Mouse (Mus musculus) urinary bladder, postnatal 14 days (tissue): ENCODE data around the gene Sema6b.

ENCODE experiments used
- DNase-seq: peaks from one replicate; pipeline ENCODE4 v3.0.0; 2021; ENCODE audit warnings: low spot score

Sema6b gene

DNA sequence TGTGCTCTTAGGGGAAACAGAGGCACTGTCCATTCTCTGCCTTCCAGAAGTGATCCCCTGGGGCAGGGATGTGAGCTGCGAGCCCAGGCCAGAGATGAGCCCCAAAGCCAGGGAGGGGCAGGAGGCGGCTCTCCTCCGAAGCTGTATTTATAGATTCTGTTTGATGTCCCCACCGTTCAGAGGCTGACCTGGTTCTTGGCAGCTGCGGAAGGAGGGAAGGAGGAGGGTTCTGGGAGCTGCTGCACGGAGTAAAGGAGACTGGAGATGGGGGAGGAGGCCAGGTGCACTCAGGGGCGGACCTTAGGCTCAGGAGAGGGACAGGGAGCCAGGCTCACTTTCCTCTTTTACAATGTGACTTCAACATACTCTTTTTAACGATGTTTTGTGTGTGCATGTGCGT is 6.0 kb upstream of the Sema6b start:
- DNase-seq, result no peak

DNA sequence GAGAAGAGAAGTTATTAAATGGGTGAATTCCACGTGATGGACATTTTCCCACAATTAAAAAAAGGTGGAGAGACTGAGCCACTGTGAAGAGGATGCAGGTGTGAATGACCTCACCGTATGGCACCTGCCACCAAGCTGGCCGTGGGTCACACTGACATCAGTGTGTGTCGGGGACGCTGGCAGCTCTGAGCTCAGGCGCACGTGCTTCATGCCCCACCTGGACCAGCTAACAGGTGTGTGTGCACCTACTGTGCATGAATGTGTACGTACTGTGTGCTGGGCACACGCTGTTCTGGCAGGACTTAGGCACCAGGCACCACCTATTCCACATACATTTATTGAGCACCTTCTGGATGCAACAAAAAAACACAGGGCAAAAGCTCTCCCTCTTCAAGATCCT is 4.4 kb upstream of the Sema6b start:
- no peak for DNase-seq

DNA sequence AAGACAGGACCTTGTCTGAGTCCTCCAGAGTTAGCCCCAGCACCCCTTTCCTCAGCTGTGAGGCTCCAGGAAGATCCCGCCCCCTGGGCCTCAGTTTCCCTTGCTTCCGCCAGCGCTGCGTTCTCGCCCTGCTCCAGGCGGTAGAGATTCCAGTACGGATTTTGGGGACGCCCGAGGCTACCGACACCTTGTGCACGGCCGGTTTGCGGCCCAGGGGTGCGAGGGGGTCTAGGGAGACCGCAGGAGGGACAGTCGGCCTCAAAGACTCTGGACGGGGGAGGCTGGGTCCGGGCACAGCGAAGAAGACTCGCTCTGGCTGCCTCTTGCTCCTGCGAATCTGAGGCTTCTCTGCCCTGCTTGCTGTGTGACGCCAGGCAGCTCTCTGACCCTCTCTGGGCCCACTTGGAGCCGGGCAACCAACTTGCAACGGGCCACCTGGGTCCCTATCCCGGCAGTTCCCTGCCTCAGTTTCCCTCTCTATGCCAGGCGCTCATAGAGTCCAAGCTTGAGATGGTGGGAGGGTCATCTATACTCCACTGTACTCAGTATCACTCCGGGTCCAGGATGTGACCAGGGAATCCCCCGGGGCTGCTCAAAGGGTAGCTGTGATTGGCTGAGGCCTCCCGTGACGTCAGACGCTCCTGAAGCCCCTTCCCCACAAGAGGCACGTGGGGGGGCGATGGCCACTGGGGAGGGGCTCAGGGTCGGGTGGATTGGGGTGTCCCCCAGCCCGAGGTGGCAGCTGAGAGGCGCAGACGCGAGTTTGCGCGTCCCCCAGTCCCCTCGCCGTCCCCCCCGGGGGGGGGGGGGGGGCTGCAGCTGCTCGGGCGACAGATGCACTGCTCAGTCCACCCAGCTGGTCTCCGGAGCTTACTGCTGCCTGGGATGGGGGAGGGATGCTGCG is 1.8 kb upstream of the Sema6b start:
- DNase-seq, result no peak

DNA sequence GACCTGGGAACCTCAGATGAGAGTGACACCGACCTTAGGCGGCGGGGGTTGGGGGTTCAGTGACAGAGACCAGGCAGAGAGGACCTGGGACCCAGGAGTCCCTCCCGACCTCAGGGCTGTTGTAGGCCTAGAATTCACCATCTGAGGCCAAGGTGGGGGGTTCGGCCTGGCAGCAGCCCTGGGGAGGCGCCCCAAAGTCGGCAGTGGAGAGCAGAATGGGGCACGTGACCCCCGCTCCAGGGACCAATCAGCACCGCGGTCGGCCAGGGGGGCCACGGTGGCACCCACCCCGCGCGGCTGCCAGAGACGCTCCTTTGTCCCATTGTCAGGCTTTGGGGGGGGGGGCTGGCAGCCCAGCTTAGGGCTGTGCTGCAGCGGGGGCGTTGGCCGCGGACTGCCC is 788 bp downstream of the Sema6b start:
- no peak for DNase-seq

DNA sequence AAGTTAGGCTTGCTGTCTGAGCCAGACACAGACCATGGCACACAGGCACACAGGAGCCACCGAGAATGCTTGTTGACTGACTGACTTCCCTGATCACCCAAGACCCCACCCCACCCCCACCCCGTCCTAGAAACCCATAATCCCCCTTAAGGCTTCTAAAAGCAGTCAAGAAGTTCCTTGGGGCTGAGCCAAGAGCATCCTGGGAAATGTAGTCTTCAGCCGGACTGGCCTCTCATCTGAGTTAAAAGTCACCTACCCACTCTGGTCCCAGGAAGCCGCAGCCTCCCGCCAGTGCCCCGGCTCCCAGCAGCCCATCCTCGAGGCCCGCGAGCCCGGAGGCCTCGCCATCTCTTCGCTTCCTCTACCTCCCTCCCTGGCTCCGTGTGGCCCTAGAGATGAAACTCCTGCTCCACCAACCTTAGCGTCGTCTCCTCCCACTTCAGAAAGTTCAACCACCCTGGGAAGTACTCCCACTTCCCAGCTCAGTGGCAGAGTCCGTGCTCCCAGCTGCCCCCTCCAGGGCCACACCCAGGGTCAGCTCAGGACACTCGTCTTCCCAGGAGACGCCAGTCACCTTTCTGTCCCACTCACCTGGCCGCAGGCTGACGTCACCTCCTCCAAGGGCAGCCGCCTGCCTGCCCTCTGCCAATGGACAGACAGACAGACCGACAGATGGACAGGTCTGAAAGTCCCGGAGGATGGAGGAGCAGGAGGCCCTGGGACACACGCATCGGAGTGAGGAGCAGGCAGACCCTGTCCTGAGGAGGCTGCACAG is 2.1 kb downstream of the Sema6b start:
- no peak for DNase-seq

DNA sequence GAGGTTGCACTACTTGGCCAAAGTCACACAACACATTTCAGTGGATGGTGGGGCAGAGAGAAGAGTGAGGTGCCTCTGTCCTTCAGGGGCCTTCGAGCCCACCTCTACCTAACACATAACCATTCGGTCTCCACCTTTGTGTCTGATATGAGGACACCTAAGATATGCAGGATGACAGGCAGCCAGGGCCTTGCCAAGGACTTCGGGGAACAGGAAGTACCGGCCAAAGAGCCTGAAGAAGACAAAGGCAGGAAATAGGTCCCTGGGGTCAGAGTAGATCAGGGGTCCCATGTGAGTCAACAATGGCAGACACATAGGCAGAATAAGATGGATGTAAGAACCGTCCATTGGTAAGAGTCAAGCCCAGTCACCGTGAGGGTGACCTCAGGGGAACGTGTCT is 3.6 kb downstream of the Sema6b start:
- DNase-seq, result no peak

DNA sequence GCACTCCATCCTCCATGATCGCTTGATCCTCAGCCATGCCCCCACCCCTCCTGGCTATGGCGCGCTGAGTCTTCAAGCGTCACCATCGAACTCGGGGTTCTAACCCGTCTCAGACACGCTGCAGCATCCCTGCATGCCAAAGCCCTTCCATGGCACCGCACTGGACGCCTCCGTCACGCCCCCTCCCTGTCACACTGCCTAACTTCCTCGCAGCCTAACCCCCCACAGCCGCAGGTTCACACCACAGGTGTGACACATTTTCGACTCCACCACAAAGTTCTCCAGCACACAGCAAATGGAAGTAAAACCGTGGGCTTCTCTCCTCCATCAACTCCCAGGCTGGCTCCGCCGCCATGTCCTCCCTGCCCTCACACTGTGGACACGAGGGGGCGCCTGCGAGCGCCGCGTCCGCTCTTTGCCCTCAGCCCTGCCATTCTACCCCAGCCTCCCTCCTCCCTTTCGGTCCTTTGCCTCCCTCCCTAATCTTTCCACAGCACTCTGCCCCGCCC is 5.6 kb downstream of the Sema6b start:
- DNase-seq, result peak; percentile 70

DNA sequence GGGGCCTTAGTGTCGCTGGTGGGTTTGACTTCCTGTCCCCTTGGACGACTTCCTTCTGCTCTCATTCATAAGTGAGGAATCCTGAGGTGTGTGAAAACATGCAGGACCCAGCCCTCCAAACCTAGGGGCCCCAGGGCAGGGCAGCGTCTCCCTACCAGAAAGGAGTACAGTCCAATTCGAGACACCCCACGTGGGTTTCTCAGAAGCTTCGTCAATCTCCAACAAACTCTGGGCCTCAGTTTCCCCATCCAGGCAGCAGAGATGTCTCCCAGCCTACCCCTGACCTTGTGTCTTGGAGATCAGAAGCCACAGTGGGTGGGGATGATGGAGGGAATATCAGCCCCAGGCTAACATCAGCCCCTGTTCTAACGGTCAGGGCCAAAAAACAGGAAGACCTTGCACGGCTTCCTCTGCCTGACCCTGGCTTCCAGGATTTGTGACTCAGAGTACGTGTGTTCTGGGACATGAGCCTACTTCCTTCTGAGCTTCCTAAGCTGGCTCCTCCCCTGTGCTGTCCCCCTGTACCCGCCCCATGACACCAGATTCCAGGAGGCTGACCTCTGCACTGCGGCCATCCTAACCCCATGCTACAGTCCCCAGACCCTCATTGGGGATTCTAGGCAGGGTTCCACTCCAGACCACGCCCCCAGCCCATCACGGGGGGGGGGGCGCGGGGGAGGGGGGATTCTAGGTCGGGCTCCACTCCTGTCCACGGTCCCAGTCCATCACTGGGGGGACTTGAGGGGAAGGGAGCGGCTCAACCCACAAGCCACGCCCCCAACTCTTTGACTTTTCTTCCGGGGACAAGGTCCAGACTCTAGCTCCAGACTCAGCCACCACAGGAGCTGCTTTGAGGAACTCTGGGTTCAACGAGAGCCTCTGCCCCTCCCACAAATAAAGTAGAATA is 6.4 kb downstream of the Sema6b start:
- DNase-seq, result peak; percentile 54

DNA sequence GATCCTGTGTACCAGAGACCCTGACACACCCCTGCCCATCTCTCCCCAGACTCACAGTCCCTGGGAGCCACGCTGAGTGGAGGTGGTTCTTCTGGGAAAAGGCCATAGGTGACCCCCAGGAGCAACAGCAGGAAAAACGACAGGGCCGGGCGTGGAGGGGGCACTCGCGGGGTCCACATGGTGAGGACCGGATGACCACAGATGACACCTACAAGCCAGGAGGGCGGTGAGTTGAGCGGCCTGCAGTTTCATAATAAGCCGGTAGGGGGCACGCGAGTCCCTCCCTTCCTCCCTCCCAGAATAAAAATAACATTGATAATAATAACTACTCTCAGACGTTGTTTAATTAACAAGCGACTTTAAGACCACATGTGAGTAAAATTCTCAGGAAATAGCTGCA is 7.5 kb downstream of the Sema6b start:
- DNase-seq, result peak; percentile 51

DNA sequence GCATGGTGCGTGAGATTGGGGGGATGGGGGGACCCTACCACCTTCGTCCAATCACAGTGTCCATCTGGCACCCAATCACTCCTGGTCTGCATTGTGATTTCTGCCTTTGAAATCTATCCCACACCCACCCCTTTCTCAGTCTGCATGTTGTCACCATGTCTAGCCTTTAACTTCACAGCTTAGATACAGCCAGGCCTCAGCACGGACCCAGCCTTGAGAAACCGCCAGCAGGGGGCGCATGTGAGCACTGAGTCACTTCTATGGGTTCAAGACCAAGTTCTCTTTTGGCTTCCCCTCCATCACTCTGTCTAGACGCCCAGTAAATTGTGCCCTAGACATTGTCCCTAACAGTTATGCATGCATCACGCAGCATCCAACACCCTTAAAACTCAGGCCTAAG is 8.3 kb downstream of the Sema6b start:
- DNase-seq, result peak; percentile 69

DNA sequence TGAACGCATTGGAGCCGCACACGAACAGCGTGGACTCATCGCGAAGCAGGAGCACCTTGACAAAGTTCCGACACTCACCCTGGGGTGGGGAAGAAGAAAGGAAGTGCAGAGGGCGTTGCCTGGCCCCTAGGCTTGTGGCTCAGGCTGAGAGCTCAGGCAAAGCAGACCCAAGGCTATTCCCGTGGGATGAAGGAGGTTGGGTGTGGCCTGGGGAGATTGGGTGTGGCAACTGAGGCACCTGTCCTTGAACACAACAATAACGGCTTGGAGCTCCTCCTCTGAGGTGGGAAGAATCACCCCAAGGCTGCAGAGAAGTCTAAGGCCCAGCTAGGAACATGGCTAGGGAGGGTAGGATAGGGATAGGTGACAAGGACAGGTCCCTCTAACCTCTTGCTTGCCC is 9.0 kb downstream of the Sema6b start:
- DNase-seq, result no peak

DNA sequence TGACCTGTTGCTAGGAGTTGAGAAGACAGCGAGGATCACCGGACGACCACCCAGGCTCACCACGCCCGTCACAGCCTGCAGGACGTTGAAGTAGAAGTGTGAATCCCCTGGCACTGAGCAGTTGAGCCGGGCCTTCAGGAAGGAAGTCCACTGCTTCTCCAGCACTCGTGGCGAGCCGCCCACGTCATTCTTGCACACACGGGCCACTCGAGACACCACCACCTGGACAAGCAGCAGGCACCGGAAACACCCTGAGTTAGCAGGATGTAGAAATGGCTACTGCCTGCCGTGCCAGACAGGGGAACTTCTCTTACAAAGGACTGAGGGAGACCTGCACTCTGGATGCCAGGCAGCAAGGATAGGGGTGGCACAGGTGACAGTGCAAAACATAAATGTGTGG is 11.9 kb downstream of the Sema6b start:
- no peak for DNase-seq

DNA sequence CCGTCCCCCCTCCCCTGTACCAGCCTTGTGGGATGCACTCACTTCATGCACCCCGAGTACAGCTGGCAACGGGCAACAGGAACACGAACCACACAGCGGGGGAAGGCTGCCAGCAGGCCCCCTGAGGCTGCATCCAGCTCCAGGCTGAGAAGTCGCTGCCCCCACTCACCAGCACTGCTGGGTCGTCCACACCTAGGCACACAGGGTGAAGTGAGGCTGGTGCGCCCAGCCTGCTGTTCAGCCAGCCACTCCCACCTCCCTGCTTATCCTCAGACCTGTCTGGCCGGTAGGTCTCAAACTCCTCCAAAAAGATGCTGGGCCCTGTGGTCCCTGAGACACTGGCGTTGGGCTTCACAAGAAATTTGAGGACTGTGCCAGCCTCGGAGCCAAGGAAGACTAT is 14.0 kb downstream of the Sema6b start:
- no peak for DNase-seq

DNA sequence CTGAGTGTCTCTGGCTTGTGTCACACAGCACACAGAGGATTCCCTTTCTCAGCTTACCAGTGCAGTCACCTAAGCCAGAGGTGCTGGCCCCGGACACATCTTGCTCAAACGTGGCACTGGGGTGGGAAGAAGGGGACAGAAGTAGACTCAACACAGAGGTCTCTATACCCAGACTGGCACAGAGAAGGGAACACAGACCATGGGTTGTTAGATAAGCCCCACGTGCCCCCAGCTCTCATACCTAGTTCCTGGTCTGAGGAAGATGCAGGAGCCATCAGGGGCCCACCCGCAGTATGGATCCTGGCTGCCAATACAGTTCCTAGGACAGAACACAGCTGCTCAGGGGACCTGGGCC is 14.9 kb downstream of the Sema6b start:
- no peak for DNase-seq

DNA sequence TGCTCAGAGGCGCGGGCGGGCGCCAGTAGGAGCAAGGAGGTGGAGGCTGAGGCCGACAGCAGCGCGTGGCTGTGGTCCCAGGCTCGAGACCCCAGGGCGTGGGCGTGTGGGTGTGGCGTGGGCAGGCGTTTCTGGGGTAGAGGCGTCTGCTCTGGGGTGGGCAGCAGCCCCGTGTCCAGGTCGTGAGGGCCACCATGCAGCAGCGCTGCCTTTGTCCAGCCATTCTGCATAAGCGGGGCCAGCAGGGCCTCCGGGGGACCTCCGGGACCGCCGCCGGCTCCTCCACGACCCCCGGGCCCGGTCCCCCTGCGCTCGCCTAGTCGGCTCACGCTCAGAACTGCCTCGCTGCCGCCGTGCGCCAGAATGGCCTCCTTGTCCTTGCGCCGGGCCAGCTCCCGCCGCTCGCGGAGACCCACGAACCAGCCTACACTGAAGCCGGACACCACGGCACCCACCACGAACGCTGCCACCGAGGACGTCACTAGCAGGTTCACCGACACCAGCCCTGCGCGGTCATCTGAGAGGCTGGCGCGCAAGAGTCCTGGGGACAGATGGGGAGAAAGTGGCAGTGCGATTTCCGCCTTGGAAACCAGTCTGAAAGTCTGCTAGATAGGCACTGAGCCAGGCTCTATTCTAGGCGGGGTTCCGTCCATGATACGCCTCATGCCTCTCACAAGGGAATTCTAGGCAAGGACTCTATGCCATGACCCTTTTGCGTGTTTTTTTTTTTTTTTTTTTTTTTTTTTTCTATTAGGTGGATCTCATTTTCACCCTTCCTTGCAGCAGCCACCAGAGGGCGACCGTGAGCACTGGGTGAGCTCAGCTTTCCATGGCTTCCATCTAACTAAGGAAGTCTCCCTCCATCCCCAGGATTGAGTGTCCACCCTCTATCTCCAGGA is 15.5 kb downstream of the Sema6b start:
- DNase-seq, result peak; percentile 64

DNA sequence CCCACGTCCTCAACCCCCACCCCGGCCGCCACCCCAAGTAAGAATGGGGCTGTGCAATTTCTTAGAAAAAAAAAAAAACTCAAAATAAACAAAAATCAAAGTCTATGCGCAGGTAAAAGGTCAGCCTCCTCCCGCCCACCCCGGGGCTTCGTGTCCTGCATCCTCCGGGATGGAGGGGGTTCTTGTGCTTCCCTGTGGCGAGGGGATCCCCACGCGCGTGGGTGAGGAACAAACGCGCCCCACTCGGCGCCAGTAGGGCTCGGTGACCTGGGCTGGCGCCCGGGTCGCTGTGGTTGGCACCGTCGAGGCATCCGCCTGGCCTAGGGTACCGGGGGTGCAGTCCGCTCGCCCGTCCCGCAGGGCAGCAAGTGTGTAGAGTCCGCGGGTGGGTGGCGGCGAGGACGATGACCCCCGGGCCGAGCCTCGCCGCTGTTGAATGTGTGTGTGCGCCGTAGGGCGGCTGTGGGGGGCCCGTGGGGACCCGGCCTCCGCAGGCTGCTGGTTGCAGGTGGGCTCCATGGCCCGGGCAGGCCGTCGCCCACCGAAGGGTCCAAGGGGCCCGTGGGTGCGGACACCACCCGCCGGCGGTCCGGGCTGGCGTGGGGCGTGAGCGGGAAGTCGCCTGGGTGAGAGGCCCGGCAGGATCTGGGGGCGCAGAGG is 16.3 kb downstream of the Sema6b start:
- no peak for DNase-seq

DNA sequence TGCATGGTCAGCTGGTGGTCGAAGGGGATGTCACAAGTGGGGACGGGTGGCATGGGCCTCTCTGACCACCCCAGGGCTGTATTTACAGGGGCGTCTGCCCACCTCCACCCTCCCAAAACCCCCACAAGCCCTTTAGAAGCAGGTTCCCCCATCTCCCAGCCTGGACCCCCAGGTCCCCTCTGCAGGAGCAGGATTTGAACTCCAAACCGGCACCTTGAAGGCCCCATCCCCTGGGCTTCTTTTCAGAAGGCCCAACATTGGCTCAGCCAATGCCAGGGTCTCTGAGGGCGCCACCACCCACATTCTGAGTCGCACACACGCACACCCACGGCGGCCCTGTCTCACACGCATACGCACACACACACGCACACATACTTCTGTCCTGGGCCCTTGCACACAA is 17.0 kb downstream of the Sema6b start:
- no peak for DNase-seq

DNA sequence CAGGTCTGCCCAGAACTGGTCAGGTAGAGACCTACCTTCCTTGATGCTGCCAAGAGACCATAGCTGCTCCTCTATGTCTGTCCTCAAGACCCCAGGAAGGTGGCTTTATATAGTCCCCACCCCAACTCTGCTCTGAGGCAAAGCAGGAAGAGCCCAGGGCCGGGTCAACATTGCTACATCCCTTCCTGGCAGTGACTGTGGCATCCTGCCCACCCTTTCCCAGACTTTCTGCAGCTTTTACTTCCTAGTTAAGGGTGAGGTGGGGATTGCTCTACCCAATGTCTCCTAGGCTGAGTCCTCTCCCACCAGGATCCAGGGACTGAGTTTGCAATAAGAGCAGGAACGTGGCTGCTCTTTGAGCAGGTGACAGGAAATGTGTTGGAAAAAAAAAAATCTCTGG is 18.3 kb downstream of the Sema6b start, which contains the start of gene Lrg1:
TSS of gene Lrg1 (minus strand) at position 176 of the 400 bp plus-strand sequence.
- no peak for DNase-seq

DNA sequence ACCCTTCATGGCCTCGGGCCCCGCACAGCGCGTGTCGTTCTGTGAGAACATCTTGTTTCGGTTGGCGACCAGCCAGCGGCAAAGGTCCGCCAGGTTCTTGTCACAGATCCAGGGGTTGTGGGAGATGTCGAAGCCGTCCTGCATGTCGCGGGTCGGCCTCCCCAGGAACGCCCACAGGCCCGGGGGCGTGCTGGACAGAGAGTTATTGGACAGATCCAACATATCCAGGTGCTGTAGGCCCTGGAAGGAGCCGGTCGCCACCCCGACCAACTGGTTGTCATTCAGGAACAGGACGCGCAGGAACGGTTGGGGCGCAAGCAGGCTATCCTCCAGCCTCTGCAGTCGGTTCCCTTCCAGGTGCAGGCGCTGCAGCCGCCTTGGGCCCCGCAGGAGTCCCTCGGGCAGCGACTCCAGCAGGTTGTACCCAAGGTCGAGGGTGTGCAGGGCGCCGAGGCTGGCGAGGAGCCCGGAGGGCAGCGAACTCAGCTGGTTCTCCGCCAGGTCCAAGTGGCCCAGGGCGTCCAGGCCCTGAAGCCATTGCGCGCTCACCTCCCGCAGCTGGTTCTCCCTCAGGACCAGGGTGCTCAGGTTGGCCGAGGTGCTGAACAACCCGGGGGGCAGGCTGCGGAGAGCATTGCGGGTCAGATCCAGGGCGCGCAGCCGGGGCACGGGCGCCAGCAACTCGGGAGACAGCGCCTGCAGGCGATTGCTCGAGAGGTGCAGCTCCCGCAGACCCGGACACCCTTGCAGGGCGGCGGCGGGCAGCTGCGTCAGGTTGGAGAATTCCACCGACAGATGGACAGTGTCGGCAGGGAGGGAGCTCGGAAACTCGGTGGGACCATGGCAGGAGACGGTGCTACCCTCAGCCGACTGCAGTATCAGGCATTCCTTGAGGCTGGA is 19.9 kb downstream of the Sema6b start:
- DNase-seq, result peak; percentile 65
